Mouse (Mus musculus) layer of hippocampus, adult 9-10 months (tissue): ENCODE measurements around the gene Gnai1.
"Not testable (repeated sequence)": the region's sequence is repeated elsewhere in the genome, so short reads cannot be mapped to it uniquely, and the experiment has no call there.

Experiments used
- DNase-seq: peaks from one replicate; pipeline ENCODE4 v3.0.0; 2022; ENCODE audit warnings: low spot score

Gnai1 gene

DNA sequence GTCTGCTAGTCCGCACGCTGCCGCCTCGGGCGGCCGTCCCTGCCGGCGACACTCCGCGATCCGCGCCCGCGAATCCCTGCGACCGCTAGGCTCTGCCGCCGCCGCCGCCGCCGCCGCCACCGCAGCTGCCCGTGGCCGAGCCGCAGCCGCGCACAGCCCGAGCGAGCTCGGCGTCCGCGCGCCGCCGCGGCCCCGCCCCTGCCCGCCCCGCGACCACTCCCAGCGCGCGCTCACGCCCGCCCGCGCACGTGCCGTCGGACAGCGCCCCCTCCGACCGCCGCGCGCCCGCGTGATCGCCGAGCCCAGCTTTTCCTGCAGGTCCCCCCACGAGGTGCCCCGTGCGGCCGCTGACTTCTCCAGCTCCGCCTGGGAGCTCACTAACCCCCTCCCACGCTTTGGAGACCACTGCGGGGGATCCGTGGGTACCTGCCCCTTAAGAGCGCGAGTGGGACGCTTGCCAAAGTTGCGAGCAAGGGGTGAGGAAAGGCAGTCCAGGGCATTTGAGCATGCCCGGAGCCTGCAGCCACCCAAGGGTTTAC lies at the start of gene Gnai1:
Gnai1 (minus strand) TSS at position 75 of the 539 bp plus-strand sequence.
- no peak for DNase-seq

DNA sequence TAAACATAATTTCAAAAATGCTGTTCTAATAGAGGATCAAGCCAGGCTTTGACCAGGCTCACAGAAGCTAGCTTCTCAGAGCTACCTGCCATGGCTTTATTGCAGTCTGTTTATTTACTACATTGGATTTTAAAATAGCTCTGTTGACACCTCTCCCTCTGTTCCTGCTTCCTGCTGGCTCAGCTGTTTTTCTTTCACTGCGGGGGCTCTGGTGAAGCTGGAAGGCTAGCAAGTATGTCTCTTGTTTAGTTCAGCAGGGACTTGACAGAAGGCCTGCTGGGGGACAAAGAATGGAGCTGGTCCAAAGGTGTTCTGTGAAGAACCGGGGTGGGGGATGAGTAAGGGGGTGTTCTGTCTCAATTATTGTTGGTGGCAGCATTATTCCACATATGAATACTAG lies 7.7 kb upstream of the Gnai1 start:
- no peak for DNase-seq

DNA sequence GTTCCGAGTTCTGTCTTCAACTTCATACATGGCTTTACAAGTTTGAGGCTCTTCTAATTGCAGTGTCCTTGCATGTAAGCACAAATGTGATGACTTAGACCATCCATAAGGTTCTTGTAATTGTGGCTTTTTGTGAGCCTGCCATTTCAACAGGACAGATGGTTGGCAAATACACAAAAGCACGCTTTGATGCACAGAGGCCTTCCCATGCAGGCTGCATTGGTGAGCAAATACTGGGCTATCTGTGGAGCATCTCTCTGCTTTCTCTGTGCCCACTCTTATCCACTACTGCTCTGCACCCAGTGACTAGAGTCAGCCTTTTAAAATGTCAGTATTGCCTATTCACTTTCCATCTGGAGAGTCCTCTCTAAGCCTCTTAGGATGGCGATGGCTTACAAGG lies 5.3 kb upstream of the Gnai1 start:
- no peak for DNase-seq

- no peak for DNase-seq
These were observed 801 bp upstream of the Gnai1 start for GRCm38 (mm10) chr5:18360956-18361355.

GRCm38 (mm10) chr5:18359376-18360280 lies 527 bp downstream of the Gnai1 start:
- no peak for DNase-seq

- DNase-seq = no peak
These were observed 1.4 kb downstream of the Gnai1 start for GRCm38 (mm10) chr5:18358778-18359177.

- DNase-seq = no peak
These were observed 2.0 kb downstream of the Gnai1 start for GRCm38 (mm10) chr5:18358191-18358590.

DNA sequence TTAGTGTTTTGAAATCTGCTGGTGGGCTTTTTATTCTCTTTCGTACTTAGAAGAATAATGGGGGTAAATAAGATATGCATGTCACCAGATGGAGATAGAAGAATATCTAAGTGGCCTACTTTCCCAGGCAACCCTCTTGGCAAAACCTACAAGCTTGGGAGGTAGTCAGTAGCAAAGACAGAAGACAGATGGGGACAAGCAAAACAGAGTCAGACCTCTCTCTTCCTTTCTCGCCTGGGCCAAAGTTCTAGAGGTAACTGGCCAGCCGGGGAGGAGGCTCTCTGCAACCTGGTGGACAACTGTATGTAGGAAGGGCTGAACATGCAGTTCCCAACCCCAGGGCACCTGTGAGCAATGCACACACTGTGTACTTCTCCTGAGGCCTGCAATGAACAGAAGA lies 12.9 kb downstream of the Gnai1 start:
- no peak for DNase-seq

- no peak for DNase-seq
These were observed 16.6 kb downstream of the Gnai1 start for GRCm38 (mm10) chr5:18343455-18344142.

DNA sequence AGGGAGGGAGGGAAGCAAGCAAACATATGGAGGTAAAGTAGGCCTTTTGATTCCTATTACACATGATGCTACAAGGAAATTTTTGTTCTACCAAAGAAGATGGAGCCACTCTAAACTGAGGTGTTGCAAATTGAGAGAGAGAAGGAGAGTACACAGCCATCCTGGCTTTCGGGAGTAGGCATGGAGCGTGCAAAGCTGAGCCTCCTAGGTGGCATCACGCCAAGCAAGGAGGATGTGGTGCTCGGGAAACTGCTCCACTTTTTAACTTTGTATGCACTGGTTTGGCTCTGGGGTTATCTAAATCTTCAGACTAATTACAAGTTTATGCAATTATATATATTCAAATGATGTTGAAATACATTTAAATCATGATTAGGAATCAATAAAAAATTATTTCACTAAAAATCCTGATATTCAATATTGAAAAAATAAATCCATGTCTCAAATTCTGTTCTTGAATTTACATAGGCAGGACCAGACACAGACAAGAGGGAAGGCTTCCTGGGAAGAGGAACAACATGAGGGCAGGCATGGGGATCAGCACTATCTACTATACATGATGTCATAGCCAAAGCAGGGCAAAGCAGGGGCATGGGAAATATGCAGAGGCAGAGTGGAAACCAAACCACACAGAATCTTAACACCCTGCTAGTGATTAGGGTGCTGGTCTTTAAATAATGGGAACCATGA lies 17.2 kb downstream of the Gnai1 start:
- no peak for DNase-seq

DNA sequence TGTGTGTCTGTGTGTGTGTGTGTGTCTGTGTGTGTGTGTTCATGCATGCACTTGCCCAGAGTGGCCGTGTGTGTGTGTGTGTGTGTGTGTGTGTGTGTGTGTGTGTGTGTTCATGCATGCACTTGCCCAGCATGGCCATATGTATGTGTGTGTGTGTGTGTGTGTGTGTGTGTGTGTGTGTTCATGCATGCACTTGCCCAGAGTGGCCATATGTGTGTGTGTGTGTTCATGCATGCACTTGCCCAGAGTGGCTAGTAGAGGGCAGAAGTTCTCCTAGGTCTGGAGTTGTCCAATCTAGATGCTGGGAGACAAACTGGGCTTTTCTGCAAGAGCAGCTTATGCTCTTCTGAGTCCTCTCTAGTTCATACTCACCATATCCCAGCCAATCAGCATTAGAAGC lies 18.3 kb downstream of the Gnai1 start:
- not testable (repeated sequence) for DNase-seq

DNA sequence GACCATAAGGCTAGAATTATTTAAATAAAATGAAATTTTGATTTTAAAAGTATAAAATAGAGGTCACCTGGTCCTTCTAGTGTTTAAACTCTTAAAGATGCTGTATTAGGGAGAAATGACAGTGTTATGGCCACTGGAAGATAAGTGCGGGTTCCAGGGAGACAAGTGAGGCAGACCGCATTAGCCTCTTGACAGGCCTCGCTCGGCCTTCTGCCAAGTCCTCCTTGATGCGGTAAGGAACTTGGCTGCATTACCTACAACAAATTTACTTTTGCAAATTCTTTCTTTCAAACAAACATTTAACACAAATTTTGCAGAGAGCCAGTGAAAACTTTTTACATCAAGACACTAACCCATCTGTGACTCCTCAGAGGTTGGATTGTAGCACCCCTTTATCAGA lies 27.9 kb downstream of the Gnai1 start:
- DNase-seq = no peak

- DNase-seq = no peak
These were observed 29.4 kb downstream of the Gnai1 start for GRCm38 (mm10) chr5:18330726-18331125.

GRCm38 (mm10) chr5:18326159-18326558 lies 34.0 kb downstream of the Gnai1 start:
- DNase-seq = no peak

GRCm38 (mm10) chr5:18323534-18323933 lies 36.6 kb downstream of the Gnai1 start:
- DNase-seq = no peak

- no peak for DNase-seq
These were observed 38.5 kb downstream of the Gnai1 start for GRCm38 (mm10) chr5:18321661-18322060.

DNA sequence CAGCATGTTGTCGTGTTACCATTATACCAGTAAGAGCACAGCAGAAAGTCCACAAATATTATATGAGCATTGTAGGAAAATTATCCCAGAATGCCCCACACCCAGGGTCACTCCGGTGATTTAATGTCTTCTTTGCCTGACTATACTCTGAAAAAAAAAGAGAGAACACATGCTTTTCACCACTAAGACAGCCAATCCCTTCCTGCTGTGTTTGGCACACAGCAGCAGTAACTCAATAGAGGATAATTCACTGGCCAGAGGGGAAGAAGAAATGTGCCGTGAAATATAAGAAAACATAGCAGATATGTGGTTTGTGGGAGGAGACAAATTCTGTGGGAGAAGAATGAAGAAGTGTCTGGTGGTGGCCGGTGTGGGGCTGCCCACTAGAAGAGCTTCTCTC lies 41.3 kb downstream of the Gnai1 start:
- no peak for DNase-seq

GRCm38 (mm10) chr5:18307229-18307804 lies 52.8 kb downstream of the Gnai1 start:
- no peak for DNase-seq

GRCm38 (mm10) chr5:18296584-18296983 lies 63.6 kb downstream of the Gnai1 start:
- no peak for DNase-seq

DNA sequence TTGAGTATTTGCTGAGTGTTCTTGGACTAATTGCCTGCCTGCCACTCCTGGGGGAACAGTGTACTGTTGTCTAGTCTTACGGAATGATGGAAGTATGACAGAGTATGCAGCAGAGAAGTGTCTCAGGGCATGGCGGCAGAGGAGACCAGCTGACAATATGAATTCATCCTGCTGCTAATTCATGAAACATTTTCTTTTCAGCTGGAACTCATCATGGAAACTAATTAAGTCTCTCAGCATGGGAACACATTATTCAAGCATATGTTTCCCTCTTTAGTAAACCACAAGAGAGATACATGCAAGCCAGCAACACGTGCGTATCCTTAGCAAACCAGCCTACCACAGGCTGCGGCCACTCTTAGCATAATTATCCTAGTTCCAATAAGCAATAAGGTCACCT lies 67.4 kb downstream of the Gnai1 start:
- DNase-seq = no peak

DNA sequence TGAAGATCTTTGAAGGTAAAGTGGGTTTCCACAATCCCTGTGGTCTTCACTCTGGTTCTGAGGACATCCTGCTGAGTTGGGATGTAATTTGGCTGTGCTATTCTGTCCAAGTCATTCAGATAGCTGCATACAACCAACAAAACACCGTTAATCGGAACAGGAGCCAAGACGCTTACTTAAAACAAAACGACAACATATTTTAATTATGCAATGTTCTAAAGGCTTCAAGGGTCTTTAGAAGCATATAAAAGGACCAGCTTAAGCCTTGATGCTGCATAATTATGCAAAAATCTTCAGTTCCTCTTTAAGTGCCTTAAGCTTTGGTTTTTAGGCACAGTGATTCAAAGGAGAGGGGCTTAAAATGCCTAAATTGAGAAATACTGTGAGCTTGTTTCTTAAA lies 70.6 kb downstream of the Gnai1 start:
- DNase-seq = no peak

DNA sequence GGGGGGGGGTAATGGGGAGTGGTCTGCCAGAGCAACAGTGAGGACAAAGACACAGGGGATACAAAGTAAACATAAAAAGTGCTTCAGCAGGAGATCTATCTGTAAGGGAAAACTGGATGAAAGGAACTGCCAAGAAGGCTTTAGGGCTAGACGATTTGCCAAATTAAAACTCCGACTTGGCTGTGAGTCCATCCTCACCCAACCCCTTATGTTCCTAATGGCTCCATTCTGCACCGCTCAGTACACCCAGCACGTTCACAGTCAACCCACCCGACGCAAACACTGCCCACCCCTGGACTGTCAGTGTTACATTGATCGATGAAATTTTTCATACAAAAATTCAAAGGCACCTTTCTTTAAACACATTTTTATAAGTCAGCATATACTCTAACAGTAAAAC lies 71.5 kb downstream of the Gnai1 start:
- DNase-seq = no peak
